Comparison of ENCODE assay signal across 25 mouse cellular contexts in the genomic region with DNA sequence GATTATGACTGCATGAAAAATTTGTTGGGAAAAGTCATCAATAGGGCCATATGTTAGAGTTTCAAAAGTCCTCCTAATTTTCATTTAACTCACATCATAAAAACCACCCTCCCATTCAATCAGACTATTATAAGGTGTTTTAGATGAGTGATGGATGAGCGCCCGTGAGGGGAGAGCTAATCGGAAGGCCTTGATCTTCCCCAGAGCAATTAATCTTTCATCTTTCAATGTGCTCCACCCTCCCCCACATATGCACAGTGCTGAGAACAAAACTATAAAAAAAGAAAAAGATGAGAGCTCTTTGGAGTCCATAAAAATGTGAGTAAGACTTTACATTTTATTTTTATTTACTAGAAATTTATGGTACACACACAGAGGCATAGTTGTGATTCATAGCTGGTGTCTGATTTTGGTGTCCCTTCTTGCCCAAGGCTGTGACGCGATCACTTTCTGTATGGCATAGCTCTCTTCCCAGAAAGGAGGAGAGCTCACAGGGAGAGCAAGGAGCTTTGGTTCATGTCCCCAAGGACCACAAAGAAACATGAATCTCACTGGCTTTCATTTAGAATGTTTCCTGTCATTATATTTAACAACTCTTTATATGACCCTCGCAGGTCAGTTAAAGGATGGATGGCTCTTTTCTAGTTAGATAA.
DNase-seq lines count a peak whose midpoint lies in the region; ATAC-seq and TF ChIP-seq lines count a peak whose summit lies in the region.
"Had no signal": no experiment of that assay in that cellular context is flagged by ENCODE, and none has a peak within 500 bp of the region (broad histone marks: within the 10 kb centered on the region; RNA-seq: fewer than 3 reads in every experiment).

No protein-coding gene starts in this region.

- H3K4me3 ChIP-seq in kidney, embryonic 15.5 days (replicated peaks), result no peak overlapping the region
- H3K4me3 ChIP-seq in neural tube, embryonic 14.5 days (ENCODE audit: low read depth, low read length), result no peak overlapping the region
- H3K4me3 ChIP-seq: forebrain, embryonic 13.5 days; heart, embryonic 15.5 days had no signal

- 37% methylated on average over 6 of the region's 6 CpGs for WGBS in kidney, embryonic 15.5 days
- 37% methylated on average over 6 of the region's 6 CpGs for WGBS in neural tube, embryonic 14.5 days

- H3K9me3 ChIP-seq in kidney, embryonic 15.5 days (replicated peaks), result no peaks in the 10 kb centered on the region
- H3K9me3 ChIP-seq in neural tube, embryonic 14.5 days (ENCODE audit: control insufficient read depth, low read length), result no peaks in the 10 kb centered on the region
- H3K9me3 ChIP-seq: forebrain, embryonic 13.5 days; G1E; heart, embryonic 15.5 days had no signal

- no peak overlapping the region for H3K9ac ChIP-seq in kidney, embryonic 15.5 days
- no peak overlapping the region for H3K9ac ChIP-seq in neural tube, embryonic 14.5 days (replicated peaks; ENCODE audit: low read depth, low read length)
- H3K9ac ChIP-seq: forebrain, embryonic 13.5 days; heart, embryonic 15.5 days; liver, embryonic 14.5 days had no signal

- H3K4me1 ChIP-seq in kidney, embryonic 15.5 days, result peaks cover 4% of the 10 kb centered on the region; the same call in 1 of the 2 replicates
- no peaks in the 10 kb centered on the region for H3K4me1 ChIP-seq in neural tube, embryonic 14.5 days (ENCODE audit: control insufficient read depth, insufficient read depth, low read length)
- H3K4me1 ChIP-seq: forebrain, embryonic 13.5 days; heart, embryonic 15.5 days had no signal

- H3K27me3 ChIP-seq in kidney, embryonic 15.5 days, result no peaks in the 10 kb centered on the region
- H3K27me3 ChIP-seq in neural tube, embryonic 14.5 days (ENCODE audit: control insufficient read depth, insufficient read depth, low read length), result no peaks in the 10 kb centered on the region
- H3K27me3 ChIP-seq: forebrain, embryonic 13.5 days; heart, embryonic 15.5 days had no signal

- no peak for TF ChIP-seq POLR2A in brain, embryonic 14.5 days (IDR thresholded peaks at IDR 0.05; ENCODE audit: borderline replicate concordance, extremely low read depth, insufficient read depth, insufficient read length, poor library complexity, severe bottlenecking)

- H3K4me2 ChIP-seq in kidney, embryonic 15.5 days, result no peak overlapping the region
- no peak overlapping the region for H3K4me2 ChIP-seq in neural tube, embryonic 14.5 days (ENCODE audit: low read depth, low read length)
- H3K4me2 ChIP-seq: forebrain, embryonic 13.5 days; heart, embryonic 15.5 days had no signal

- DNase-seq in embryo, embryonic 10.5 days (ENCODE audit: low spot score), result peak; percentile 15
- no peak for DNase-seq in embryo, embryonic 10 days (ENCODE audit: low spot score)
- no peak for DNase-seq in kidney, postnatal 14 days
- DNase-seq in brain, embryonic 14.5 days (ENCODE audit: low read depth), result peak; percentile 16
- DNase-seq in heart, postnatal 4 days, result no peak
- DNase-seq: adrenal gland, postnatal 10 days; cerebellum, adult 11-12 months; cerebellum, adult 9-11 months; gastrocnemius, postnatal 10 days; kidney, adult 9 months; kidney, postnatal 25 days; liver; lung, adult 2 months; lung, postnatal 10 days; right cerebral cortex, adult 18-20 months; spleen, adult 18-20 months; thymus, postnatal 25 days had no signal

- 0 out of 2 replicates have a peak, but pooled peaks have one; percentile 29 for ATAC-seq in kidney, embryonic 15.5 days (replicated peaks; ENCODE audit: low FRiP score)
- peak; percentile 78 for ATAC-seq in neural tube, embryonic 14.5 days (ENCODE audit: low read depth)
- ATAC-seq: forebrain, embryonic 13.5 days; intestine, postnatal 0 days had no signal

- TF ChIP-seq CTCF in brain, embryonic 14.5 days (IDR thresholded peaks at IDR 0.05; ENCODE audit: borderline replicate concordance, extremely low read depth, insufficient read depth, insufficient read length), result no peak

- no peak overlapping the region for H3K27ac ChIP-seq in kidney, embryonic 15.5 days
- no peak overlapping the region for H3K27ac ChIP-seq in neural tube, embryonic 14.5 days (ENCODE audit: low read depth, low read length)
- H3K27ac ChIP-seq: forebrain, embryonic 13.5 days; heart, embryonic 15.5 days; liver, embryonic 14.5 days; macrophage had no signal

- no peaks in the 10 kb centered on the region for H3K36me3 ChIP-seq in kidney, embryonic 15.5 days
- no peaks in the 10 kb centered on the region for H3K36me3 ChIP-seq in neural tube, embryonic 14.5 days (ENCODE audit: control insufficient read depth, insufficient read depth, low read length)
- H3K36me3 ChIP-seq: G1E; heart, embryonic 15.5 days had no signal

Comparison
In these comparisons a context has a peak if more than half of its experiments do, and no peak if none do; other contexts are left out.
1. DNase-seq: peak in embryo, embryonic 10.5 days (single experiment) and brain, embryonic 14.5 days (single experiment); none in embryo, embryonic 10 days (single experiment), kidney, postnatal 14 days (single experiment) and heart, postnatal 4 days (single experiment).